Mouse (Mus musculus): ENCODE data around the gene 1700021F05Rik.

DNA sequence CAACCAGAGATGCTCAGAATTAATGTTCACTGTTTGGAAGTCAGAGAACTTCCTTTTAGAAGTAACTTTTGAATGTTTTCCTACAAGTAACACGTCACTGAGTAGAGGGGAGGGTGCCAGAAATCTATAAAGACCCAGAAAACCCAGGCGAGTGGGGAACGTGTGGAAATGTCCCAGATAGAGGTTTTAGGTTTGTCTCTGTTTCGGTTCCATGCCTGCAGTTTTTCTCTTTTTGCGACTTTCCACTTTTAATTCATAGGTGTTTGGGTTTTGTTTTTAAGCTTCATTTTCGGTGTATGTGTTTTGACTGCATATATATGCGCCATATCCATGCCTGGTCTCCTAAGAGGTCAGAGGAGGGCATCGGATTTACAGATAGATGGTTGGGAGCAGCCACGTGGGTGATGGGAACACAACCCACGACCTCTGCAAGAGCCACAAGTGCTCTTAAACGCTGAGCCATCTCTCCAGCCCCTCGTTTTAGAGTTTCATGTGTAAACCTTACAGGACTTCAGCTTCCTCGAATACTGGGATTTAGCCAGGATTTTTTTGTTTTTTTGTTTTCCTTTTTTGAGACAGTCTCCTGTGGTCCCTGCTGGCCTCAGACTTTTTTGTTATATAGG is 60.5 kb downstream of the 1700021F05Rik start:
- TF ChIP-seq POLR2A (IDR thresholded peaks at IDR 0.05; ENCODE audit: borderline replicate concordance, insufficient read depth, low read length) (no peak), CTCF (IDR thresholded peaks at IDR 0.05; ENCODE audit: borderline replicate concordance, insufficient read depth, low read depth, low read length) (no peak)
